Mouse (Mus musculus) E14TG2a.4 (cell line): ENCODE results near the gene Hist1h2bh.

ENCODE experiments used
- CTCF ChIP-seq: conservative IDR thresholded peaks from 2 replicates; pipeline ENCODE4 v1.5.1; 2014; ENCODE audit warnings: low read length
- NANOG ChIP-seq: IDR thresholded peaks from 2 replicates; pipeline ENCODE4 v1.6.1; 2014; ENCODE audit warnings: borderline replicate concordance, low read length, mixed read lengths
- POU5F1 ChIP-seq: IDR thresholded peaks from 2 replicates; pipeline ENCODE4 v1.6.1; 2014; ENCODE audit warnings: low read length, borderline replicate concordance

GRCm38 (mm10) chr13:23576906-23577639, 33.9 kb upstream of the Hist1h2bh start:
- no peak for TF ChIP-seq CTCF
- no peak for TF ChIP-seq POU5F1
- no peak for TF ChIP-seq NANOG
